Mouse (Mus musculus): ENCODE measurements around the gene Napsa. TPM values are rescaled to one million over a fixed set of nuclear protein-coding genes. Genes with fewer than 3 reads are reported as not detected.

Gene Napsa
- polyA plus RNA-seq, 1 experiment from 2014 or later, result 0.68 TPM

DNA sequence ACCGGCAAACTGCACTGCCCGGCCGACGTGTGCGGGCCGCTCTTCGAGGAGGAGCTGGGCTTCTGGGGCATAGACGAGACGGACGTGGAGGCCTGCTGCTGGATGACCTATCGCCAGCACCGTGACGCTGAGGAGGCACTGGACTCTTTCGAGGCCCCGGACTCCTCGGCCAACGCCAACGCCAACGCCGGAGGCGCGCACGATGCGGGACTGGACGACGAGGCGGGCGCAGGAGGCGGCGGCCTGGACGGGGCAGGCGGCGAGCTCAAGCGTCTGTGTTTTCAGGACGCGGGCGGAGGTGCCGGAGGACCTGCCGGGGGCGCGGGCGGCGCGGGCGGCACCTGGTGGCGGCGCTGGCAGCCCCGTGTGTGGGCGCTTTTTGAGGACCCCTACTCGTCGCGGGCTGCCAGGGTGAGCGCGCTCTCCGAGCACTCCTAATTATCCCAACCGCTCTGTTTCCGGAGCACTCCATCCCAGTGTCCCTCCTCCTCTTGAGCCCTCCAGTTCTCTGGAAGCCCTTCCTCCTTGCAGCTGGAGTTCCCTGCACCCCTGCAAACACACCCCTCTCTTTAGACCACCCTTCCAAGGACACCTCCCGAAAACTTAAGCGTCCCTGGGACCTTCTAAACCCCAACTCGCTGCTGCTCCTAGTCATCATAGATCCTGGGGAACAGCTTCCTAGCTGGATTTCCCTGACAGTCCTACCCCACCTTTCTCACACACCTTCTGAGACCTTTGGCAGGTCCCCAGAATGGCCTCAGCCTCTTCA lies 19.4 kb downstream of the Napsa start:
- Histone ChIP-seq H3K36me3 (ENCODE audit: control insufficient read depth, insufficient read depth, low read length) (no peaks in the 10 kb centered on the region), H3K27ac (ENCODE audit: low read depth, low read length) (no peak overlapping the region), H3K27me3 (ENCODE audit: control insufficient read depth, insufficient read depth, low read length) (peaks cover 37% of the 10 kb centered on the region), H3K4me3 (ENCODE audit: low read depth, low read length) (peak overlapping the region; percentile 58), H3K9me3 (ENCODE audit: control insufficient read depth, low read length) (no peaks in the 10 kb centered on the region), H3K9ac (ENCODE audit: low read length) (peak overlapping the region; percentile 59), H3K4me2 (ENCODE audit: low read depth, low read length, severe bottlenecking) (peak overlapping the region; percentile 99), H3K4me1 (replicated peaks; ENCODE audit: control insufficient read depth, insufficient read depth, low read length) (peaks cover 32% of the 10 kb centered on the region; the same call in 1 of the 2 replicates)
- WGBS, result under 1% methylated on average over 60 of the region's 60 CpGs
- ATAC-seq (replicated peaks; ENCODE audit: low FRiP score), result no peak; the same call in 1 of the 2 replicates
- DNase-seq (ENCODE audit: low spot score), result peak; percentile 72

DNA sequence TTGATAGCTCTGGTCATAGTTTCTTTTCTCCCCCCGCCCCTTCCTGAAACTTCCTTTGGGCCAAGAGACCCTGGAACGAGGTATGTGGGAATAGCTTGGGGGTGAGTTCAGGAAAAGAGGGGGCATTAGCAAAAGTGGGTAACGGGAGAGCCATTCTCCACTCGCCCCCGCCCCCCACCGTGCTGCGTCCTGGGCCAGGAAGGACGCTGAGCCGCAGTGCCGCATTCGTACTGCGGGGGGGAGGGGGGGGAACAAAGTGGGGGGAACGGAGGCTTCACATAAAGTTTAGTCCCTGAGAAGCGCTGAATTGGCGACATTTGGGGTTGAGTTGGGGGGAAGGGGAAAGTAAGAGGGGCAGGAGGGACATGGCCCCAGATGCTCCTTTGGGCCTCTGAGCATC lies 20.9 kb downstream of the Napsa start:
- WGBS, result 3% methylated on average over 15 of the region's 15 CpGs
- Histone ChIP-seq H3K36me3 (ENCODE audit: control insufficient read depth, insufficient read depth, low read length) (no peaks in the 10 kb centered on the region), H3K27me3 (ENCODE audit: control insufficient read depth, insufficient read depth, low read length) (peaks cover 26% of the 10 kb centered on the region), H3K9ac (ENCODE audit: low read length) (no peak overlapping the region), H3K4me1 (replicated peaks; ENCODE audit: control insufficient read depth, insufficient read depth, low read length) (peaks cover 30% of the 10 kb centered on the region; the same call in 1 of the 2 replicates), H3K4me2 (ENCODE audit: low read depth, low read length, severe bottlenecking) (peak overlapping the region; percentile 44; the same call in 1 of the 2 replicates), H3K27ac (ENCODE audit: low read depth, low read length) (no peak overlapping the region), H3K4me3 (ENCODE audit: low read depth, low read length) (no peak overlapping the region), H3K9me3 (ENCODE audit: control insufficient read depth, low read length) (no peaks in the 10 kb centered on the region)
- DNase-seq (ENCODE audit: low spot score) (no peak), ATAC-seq (replicated peaks; ENCODE audit: low FRiP score) (no peak)

DNA sequence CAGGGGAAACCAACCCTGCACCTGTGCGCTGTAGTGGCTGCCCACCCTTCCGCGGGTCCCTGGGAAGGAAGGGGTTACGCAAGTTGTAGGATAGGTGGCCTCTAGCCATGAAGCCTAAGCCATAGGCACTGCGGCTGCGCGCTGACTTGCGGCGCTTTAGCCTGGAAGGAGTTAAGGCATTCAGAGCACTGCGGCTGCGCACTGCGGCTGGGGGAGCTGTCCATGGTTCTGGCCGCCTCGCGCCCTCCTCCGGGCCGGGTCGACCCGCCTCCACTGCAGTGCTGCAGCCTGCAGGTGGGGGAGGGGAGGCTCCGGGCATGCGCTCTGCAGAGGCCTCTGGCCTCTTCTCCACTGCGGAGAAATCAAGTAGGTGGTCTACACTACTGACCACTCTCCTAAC lies 21.6 kb downstream of the Napsa start:
- Histone ChIP-seq H3K36me3 (ENCODE audit: control insufficient read depth, insufficient read depth, low read length) (no peaks in the 10 kb centered on the region), H3K4me2 (ENCODE audit: low read depth, low read length, severe bottlenecking) (peak overlapping the region; percentile 44), H3K27ac (ENCODE audit: low read depth, low read length) (no peak overlapping the region), H3K4me3 (ENCODE audit: low read depth, low read length) (peak overlapping the region; percentile 17; the same call in 1 of the 2 replicates), H3K4me1 (replicated peaks; ENCODE audit: control insufficient read depth, insufficient read depth, low read length) (peaks cover 24% of the 10 kb centered on the region; the same call in 1 of the 2 replicates), H3K9me3 (ENCODE audit: control insufficient read depth, low read length) (no peaks in the 10 kb centered on the region), H3K27me3 (ENCODE audit: control insufficient read depth, insufficient read depth, low read length) (peaks cover 22% of the 10 kb centered on the region), H3K9ac (ENCODE audit: low read length) (no peak overlapping the region)
- WGBS, result under 1% methylated on average over 22 of the region's 22 CpGs
- ATAC-seq (replicated peaks; ENCODE audit: low FRiP score) (peak; percentile 22), DNase-seq (ENCODE audit: low spot score) (peak; percentile 96)

DNA sequence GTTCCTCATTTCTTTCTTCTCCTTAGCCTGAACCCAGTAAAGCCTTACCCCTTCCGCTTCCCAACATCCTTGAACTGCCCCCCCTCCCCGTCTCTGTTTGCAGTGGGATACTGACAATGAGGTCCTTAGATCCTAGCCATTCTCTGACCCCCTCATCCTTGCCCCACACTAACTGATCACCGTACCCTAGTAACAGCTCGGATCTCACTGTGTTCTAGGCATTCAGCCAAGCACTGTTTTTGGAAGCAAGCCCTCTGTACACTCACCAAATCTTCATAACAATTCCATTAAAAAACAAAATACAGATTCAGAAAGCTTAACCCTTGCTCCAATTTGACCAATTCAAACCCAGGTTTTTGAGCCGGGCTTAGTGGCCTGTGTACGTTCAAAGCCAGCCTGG lies 22.1 kb downstream of the Napsa start:
- Histone ChIP-seq H3K4me1 (replicated peaks; ENCODE audit: control insufficient read depth, insufficient read depth, low read length) (peaks cover 22% of the 10 kb centered on the region; the same call in 1 of the 2 replicates), H3K9ac (ENCODE audit: low read length) (no peak overlapping the region)

DNA sequence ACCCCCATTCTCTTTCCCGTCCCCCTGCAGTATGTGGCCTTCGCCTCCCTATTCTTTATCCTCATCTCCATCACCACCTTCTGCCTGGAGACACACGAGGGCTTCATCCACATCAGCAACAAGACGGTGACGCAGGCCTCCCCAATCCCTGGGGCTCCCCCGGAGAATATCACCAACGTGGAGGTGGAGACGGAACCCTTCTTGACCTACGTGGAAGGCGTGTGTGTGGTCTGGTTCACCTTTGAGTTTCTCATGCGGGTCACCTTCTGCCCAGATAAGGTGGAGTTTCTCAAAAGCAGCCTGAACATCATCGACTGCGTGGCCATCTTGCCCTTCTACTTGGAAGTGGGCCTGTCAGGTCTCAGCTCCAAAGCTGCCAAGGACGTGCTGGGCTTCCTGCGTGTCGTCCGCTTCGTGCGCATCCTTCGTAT lies 23.0 kb downstream of the Napsa start:
- no peak for ATAC-seq (replicated peaks; ENCODE audit: low FRiP score)
- Histone ChIP-seq H3K27me3 (ENCODE audit: control insufficient read depth, insufficient read depth, low read length) (peaks cover 22% of the 10 kb centered on the region), H3K27ac (ENCODE audit: low read depth, low read length) (no peak overlapping the region), H3K4me1 (replicated peaks; ENCODE audit: control insufficient read depth, insufficient read depth, low read length) (peaks cover 18% of the 10 kb centered on the region; the same call in 1 of the 2 replicates), H3K36me3 (ENCODE audit: control insufficient read depth, insufficient read depth, low read length) (no peaks in the 10 kb centered on the region), H3K9ac (ENCODE audit: low read length) (no peak overlapping the region), H3K4me2 (ENCODE audit: low read depth, low read length, severe bottlenecking) (no peak overlapping the region), H3K9me3 (ENCODE audit: control insufficient read depth, low read length) (no peaks in the 10 kb centered on the region), H3K4me3 (ENCODE audit: low read depth, low read length) (no peak overlapping the region)
- WGBS, result 94% methylated on average over 20 of the region's 20 CpGs
- DNase-seq (ENCODE audit: low spot score), result no peak

More for the DNA sequence above, 22.1 kb downstream of the Napsa start:
- 68% methylated on average over 6 of the region's 6 CpGs for WGBS
- Histone ChIP-seq H3K27me3 (ENCODE audit: control insufficient read depth, insufficient read depth, low read length) (peaks cover 22% of the 10 kb centered on the region), H3K36me3 (ENCODE audit: control insufficient read depth, insufficient read depth, low read length) (no peaks in the 10 kb centered on the region), H3K4me3 (ENCODE audit: low read depth, low read length) (no peak overlapping the region), H3K9me3 (ENCODE audit: control insufficient read depth, low read length) (no peaks in the 10 kb centered on the region), H3K4me2 (ENCODE audit: low read depth, low read length, severe bottlenecking) (peak overlapping the region; percentile 44), H3K27ac (ENCODE audit: low read depth, low read length) (no peak overlapping the region)
- no peak for DNase-seq (ENCODE audit: low spot score)
- ATAC-seq (replicated peaks; ENCODE audit: low FRiP score), result no peak

DNA sequence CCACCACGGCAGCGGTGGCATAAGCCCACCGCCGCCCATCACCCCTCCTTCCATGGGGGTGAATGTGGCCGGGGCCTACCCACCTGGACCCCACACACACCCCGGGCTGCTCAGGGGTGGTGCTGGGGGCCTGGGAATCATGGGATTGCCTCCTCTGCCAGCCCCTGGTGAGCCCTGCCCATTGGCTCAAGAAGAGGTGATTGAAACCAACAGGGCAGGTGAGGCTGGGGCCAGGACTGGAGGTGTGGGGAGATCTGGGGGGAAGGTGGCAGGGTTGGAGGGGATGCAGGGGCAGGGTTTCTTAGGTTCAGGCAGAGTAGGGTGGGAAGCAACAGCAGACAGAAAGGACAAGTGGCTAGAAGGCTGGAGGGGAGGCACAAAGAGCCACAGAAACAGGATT lies 23.9 kb downstream of the Napsa start:
- DNase-seq (ENCODE audit: low spot score), result no peak
- H3K9me3 ChIP-seq (ENCODE audit: control insufficient read depth, low read length), result no peaks in the 10 kb centered on the region
- peaks cover 18% of the 10 kb centered on the region; the same call in 1 of the 2 replicates for H3K4me1 ChIP-seq (replicated peaks; ENCODE audit: control insufficient read depth, insufficient read depth, low read length)
- H3K9ac ChIP-seq (ENCODE audit: low read length), result no peak overlapping the region
- H3K4me3 ChIP-seq (ENCODE audit: low read depth, low read length), result no peak overlapping the region
- H3K27me3 ChIP-seq (ENCODE audit: control insufficient read depth, insufficient read depth, low read length), result peaks cover 22% of the 10 kb centered on the region
- H3K27ac ChIP-seq (ENCODE audit: low read depth, low read length), result no peak overlapping the region
- no peaks in the 10 kb centered on the region for H3K36me3 ChIP-seq (ENCODE audit: control insufficient read depth, insufficient read depth, low read length)
- ATAC-seq (replicated peaks; ENCODE audit: low FRiP score), result no peak
- 97% methylated on average over 6 of the region's 6 CpGs for WGBS
- H3K4me2 ChIP-seq (ENCODE audit: low read depth, low read length, severe bottlenecking), result no peak overlapping the region

DNA sequence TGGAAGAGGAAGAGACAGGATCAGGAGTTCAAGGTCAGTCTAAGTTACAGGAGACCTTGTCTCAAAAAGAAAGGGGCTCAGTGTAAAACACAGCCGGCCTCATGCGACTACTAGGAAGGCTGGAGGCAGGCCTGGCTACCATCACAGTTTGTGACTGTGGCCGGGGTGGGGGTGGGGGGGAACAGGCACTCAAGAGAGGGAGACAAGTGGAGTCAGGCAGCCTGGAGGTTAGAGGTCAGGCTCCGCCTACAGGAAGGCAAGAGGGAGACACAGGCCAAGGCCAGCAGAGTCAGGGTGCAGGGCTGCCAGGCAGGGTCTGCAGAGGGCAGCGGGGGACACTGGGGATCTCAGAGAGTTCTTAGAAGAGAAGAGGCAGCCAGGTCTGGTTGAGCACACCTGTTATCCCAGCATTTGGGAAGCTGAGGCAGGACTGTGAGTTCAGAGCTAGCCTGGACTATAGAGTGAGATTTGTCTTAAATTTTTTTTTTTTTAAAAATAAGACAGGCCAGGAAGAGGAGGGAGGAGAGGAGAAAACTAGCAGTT lies 24.9 kb downstream of the Napsa start:
- 72% methylated on average over 5 of the region's 5 CpGs for WGBS
- DNase-seq (ENCODE audit: low spot score) (no peak), ATAC-seq (replicated peaks; ENCODE audit: low FRiP score) (no peak)
- no peak overlapping the region for H3K4me3 ChIP-seq (ENCODE audit: low read depth, low read length)
- no peak overlapping the region for H3K4me2 ChIP-seq (ENCODE audit: low read depth, low read length, severe bottlenecking)
- peaks cover 17% of the 10 kb centered on the region for H3K27me3 ChIP-seq (ENCODE audit: control insufficient read depth, insufficient read depth, low read length)
- peaks cover 15% of the 10 kb centered on the region; the same call in 1 of the 2 replicates for H3K4me1 ChIP-seq (replicated peaks; ENCODE audit: control insufficient read depth, insufficient read depth, low read length)
- H3K9ac ChIP-seq (ENCODE audit: low read length), result no peak overlapping the region
- H3K36me3 ChIP-seq (ENCODE audit: control insufficient read depth, insufficient read depth, low read length), result no peaks in the 10 kb centered on the region
- H3K27ac ChIP-seq (ENCODE audit: low read depth, low read length), result no peak overlapping the region
- no peaks in the 10 kb centered on the region for H3K9me3 ChIP-seq (ENCODE audit: control insufficient read depth, low read length)

DNA sequence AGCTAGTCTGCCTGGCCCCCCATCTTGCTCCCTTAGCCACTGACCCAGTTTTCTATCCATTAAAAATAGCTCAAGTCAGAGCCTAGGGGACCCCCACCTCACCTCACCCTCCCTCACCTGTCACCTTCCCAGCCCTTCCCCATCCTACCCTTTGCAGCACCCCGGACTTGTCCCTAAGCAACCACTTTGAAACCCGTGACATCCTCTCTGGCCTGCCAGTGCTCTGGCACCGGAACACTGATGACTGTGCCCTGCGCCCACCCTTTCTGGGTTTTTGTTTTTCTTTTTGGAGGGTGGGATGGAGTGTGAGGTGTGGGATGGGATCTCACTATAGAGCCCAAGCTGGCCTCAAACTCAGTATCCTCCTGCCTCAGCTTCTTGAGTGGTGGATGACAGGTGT lies 25.5 kb downstream of the Napsa start:
- 85% methylated on average over 4 of the region's 4 CpGs for WGBS
- ATAC-seq (replicated peaks; ENCODE audit: low FRiP score), result no peak

More for the DNA sequence above, 25.5 kb downstream of the Napsa start:
- no peak for DNase-seq (ENCODE audit: low spot score)
- no peaks in the 10 kb centered on the region for H3K36me3 ChIP-seq (ENCODE audit: control insufficient read depth, insufficient read depth, low read length)
- no peak overlapping the region for H3K4me2 ChIP-seq (ENCODE audit: low read depth, low read length, severe bottlenecking)
- no peaks in the 10 kb centered on the region for H3K9me3 ChIP-seq (ENCODE audit: control insufficient read depth, low read length)
- H3K4me3 ChIP-seq (ENCODE audit: low read depth, low read length), result no peak overlapping the region
- H3K27me3 ChIP-seq (ENCODE audit: control insufficient read depth, insufficient read depth, low read length), result peaks cover 11% of the 10 kb centered on the region
- no peak overlapping the region for H3K27ac ChIP-seq (ENCODE audit: low read depth, low read length)
- no peak overlapping the region for H3K9ac ChIP-seq (ENCODE audit: low read length)
- peaks cover 13% of the 10 kb centered on the region; the same call in 1 of the 2 replicates for H3K4me1 ChIP-seq (replicated peaks; ENCODE audit: control insufficient read depth, insufficient read depth, low read length)

All from forebrain, embryonic 11.5 days (tissue).